Mouse (Mus musculus) left cerebral cortex, adult 11 months (tissue): ENCODE measurements around the gene Trappc3.
"Not testable (repeated sequence)": the region's sequence is repeated elsewhere in the genome, so short reads cannot be mapped to it uniquely, and the experiment has no call there.

Source experiments
- DNase-seq: peaks from one replicate; pipeline ENCODE4 v3.0.0; 2022; ENCODE audit warnings: low spot score

The Trappc3 gene

GRCm38 (mm10) chr4:126262119-126262807 is at the start of gene Trappc3:
Gene Trappc3, plus strand, starts transcription at chr4:126262325.
- DNase-seq: peak; percentile 99

DNA sequence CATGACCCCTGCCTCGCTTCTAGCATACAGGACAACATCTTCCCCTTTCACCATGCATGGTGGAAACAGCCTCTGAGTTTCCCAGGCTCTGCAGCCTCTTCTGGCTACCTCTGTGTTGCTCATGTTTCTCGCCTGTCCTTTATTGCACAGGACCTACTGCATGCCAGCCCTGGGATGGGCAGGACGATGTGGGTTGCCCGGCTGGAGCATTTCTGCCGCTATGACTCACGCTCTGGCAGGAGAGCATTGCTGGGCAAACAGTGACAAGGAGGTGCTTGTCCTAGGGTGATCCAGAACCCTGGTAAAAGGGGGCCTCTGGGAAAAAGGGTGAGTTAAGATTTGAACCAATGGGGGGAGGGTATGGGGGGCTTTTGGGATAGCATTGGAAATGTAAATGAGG is 44.4 kb upstream of the Trappc3 start:
- DNase-seq: no peak

DNA sequence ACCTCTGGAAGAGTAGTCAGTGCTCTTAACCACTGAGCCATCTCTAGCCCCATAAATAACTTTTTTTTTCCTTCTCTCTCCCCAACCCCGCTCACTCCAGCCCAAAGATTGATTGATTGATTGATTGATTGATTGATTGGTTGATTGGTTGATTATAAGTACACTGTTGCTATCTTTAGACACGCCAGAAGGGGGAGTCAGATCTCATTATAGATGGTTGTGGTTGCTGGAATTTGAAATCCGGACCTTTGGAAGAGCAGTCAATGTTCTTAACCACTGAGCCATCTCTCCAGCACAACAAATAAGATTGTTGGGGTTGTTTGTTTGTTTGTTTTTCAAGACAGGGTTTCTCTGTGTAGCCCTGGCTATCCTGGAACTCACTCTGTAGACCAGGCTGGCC is 42.6 kb upstream of the Trappc3 start:
- DNase-seq: not testable (repeated sequence)

DNA sequence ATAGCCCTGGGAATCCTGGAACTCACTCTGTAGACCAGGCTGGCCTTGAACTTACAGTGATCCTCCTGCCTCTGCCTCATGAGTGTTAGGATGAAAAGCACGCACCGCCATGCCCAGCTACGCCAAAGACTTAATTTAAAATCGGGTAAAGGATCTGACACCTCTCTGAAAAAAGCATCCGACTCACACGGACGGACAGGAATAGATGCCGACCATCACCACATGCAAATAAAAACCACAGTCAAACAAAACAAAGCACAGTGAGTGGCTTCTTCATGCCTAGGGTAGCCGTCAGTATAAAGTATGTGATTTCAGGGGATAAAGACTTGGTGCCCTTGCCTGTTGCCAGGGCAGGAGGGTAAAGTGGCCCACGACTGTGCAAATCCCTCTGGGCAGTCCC is 42.1 kb upstream of the Trappc3 start:
- no peak for DNase-seq

DNA sequence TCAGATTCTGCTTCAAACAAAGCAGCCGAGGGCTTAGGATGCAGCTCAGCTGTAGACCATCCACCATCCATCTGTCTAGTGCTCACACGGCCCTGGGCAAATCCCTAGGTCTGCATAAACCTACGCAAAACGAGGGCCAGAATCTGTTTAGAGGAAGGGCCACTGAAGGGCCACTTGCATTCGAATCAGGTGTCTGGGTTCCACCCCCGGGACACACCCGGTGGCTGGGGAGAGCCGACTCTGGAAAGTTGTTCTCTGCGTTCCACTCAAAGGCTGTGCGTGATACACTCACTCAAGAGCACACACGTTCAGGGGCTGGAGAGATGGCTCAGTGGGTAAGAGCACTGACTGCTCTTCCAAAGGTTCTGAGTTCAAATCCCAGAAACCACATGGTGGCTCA is 39.5 kb upstream of the Trappc3 start:
- DNase-seq: no peak

DNA sequence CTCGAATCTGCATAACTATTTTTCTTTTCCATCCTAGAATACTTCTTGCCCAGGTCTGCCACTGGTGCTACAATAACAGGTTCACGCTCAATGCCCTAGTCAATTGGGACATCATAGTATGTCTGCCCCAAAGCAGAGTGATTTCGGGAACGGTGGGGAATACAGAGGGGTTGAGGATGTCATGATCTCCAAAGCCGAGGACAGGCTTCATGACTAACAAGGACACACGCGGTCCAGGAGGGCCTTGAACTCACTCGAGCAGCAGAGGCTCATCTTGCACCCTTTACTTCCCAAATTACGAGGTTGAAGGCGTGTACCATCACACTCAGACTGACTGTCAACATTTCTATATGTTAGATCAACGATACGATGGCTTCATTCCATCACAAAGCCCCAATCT is 35.5 kb upstream of the Trappc3 start:
- DNase-seq: no peak

DNA sequence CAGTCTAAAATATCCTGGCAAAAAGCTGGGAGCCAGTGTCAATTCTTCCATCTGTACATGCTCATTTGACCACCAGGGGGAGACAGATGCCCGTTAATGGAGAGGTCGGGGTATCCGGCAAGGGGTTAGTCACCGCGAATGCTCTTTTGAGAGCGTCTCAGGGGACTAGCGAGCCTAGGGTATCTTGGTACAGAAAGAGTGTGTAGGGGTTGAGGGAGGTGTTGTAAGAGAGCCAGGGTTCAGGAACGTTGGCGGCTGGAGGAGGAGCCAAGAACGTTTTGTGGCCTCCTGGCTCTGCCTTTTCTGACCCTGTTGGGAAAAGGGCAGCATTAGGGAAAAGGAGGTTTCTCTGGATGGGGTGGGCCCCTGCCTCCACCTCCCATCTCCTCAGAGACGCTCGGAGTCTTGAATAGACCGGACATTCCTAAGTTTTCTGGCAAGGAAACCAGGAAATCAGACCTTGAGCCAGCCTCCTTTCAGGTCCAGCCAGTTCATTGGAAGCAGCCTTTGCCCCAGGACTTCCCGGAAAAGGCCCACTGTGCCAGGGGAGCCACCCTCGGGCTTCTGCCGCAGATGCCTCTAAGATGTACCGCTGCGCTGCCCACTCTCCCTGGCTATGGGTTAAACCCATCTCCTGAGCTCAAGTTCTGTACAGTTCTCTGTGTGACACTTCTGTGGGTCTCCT is 34.9 kb upstream of the Trappc3 start:
- peak; percentile 77 for DNase-seq

DNA sequence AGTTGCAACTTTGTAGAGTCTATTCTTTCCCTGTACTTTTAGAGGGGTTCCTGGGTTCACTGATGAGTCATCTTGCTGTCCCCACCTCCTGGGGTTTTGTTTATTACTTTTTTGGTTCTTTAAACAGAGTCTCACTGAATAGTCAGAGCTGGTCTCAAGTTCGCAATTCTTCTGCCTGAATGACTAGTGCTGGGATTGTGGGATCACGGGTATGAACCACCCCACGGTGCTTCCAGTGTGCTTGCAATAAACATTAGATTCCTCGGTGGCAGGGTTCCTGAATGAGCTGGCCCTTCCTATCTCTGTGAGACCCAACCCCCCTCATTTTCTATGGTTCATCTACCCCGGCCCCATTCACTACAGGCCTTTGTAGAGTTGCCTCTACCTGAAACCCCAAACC is 34.0 kb upstream of the Trappc3 start:
- no peak for DNase-seq

DNA sequence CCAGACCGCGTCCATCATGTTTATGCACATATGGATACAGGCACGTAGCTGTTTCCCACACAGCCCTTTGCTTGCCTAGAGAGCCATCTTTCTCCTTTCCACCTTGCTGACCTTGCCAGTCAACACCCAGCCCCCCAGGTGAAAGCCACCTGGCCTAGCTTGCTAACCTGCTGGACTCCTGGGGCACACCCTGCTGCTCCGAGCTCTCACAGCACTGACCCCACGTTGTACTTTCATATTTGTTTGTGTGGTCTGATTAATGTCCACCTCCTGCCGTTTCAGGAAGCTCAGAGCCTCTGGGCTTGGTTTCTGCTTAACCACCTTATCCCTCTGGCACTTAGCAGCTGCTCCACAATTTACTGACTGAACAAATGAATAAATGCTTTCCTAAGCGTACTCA is 32.2 kb upstream of the Trappc3 start:
- no peak for DNase-seq

- no peak for DNase-seq
Measured at GRCm38 (mm10) chr4:126233676-126234308, 28.3 kb upstream of the Trappc3 start.

DNA sequence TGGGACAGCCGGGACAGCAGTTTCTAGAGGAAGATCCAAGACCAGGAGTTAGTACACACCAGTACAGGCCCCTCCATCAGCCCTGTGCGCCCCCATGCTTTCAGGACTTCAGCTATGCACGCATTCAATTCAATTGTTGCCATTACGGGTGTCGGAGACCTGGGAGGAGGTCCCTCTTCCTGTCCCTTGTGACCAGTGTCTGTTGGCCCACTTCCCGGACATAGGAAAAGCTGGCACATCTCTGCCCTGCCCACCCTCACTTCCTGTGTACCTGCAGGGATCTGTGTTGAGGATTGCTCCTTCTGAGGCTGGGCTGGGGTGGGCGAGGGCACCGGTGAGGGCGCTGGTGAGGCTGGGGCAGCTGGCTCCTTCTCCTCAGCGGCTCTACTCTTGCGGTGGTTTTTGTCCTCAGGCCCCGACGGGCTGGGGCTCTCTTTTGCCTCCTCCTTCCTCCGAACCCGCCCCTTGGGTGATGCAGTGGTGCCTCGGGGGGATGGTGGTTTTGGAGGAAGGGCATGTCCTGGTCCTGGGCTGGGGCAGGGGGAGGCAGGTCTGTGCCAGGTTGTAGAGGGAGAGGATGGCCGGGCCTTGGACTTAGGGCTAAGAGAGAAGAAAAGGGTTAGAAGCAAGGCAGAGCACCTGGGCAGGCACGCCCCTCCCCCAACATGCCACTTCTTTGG is 27.5 kb upstream of the Trappc3 start:
- no peak for DNase-seq

- DNase-seq: no peak
Measured at GRCm38 (mm10) chr4:126235191-126235590, 26.9 kb upstream of the Trappc3 start.

DNA sequence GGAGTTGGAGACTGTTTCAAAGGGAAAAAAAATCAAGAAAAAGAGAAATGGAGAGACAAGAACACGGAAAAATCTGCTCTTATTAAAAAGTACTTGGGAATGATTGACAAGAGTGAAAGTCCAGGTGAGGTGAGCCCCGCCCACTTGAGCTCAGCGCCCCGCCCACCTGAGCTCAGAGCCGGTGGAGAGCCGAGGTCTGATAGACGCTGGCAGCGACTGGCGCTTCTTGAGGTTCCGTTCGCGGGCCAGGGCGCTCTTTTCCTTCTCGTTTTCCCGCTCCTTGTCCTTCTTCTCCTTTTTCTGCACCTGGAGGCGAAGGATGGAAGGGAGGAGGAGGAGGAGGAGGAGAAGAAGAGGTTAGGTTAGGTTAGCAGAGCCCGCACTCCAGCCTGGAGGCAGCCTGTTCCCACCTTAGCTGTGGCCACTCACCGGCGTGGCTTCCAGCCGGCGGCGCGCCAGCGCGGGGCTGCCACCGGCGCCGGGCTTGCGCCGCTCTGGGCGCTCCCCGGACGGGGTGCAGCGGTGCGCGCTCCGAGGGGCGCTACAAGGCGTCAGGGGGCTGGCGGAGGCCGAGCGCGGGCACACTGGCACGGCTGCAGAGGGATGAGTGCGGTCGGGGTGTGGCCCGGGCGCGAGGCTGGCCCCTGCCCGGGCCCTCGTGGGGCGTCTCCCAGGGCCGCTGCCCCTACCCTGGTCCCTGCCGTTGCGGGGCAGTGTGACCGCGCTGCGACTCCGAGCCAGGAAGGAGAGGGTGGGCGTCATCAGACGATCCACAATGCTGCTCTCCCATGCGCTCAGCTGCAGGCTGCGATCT is 25.5 kb upstream of the Trappc3 start:
- no peak for DNase-seq

- DNase-seq: no peak
Measured at GRCm38 (mm10) chr4:126237721-126238242, 24.3 kb upstream of the Trappc3 start.

GRCm38 (mm10) chr4:126239862-126240475 is 22.2 kb upstream of the Trappc3 start:
- DNase-seq: no peak

DNA sequence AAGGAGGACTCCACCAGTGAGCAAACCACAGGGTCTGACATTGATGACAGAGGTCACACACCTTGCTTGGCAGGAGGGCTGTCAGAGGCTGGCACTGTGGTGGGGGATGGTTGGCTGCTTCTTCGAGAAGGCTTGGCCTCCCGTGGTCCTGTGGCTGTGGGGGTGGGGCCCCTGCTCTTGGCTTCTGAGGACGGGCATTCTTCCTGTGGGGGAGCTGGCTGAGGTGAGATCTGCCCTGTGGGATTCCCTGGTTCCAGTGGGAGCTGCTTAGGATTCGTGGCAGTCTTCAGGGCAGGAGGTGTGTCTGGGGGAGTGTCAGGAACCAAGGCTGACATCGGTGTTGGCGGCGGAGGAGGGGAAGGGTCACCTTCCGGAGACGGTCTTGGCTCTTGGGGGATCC is 20.2 kb upstream of the Trappc3 start:
- DNase-seq: no peak

DNA sequence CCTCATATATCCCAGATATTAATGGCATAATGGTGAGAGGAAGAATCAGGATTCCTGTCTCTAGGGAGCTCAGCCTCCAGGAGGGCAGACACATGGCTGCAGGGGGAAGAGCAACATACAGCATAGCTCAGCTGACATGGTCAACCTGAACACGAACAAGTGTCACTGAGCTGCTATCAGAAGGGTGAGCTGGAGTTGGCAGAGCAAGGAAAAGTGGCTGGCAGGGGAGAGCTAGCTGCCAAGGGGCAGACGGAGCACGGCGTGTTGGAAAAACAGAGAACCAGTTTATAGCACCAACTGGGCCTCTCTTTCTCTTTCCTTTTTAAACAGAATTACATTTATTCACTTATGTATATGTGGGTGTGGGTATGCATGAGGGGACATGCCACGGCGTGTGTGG is 19.6 kb upstream of the Trappc3 start:
- DNase-seq: no peak

GRCm38 (mm10) chr4:126246202-126246889 is 15.8 kb upstream of the Trappc3 start:
- DNase-seq: no peak

GRCm38 (mm10) chr4:126248261-126248868 is 13.8 kb upstream of the Trappc3 start:
- no peak for DNase-seq

- DNase-seq: no peak
Measured at GRCm38 (mm10) chr4:126250659-126251058, 11.5 kb upstream of the Trappc3 start.
